Mouse (Mus musculus) intestine, postnatal 0 days (tissue): ENCODE measurements around the gene Gm44511. TPM values are rescaled to one million over a fixed set of nuclear protein-coding genes. Genes with fewer than 3 reads are reported as not detected.
A peak's percentile ranks its signal among the peaks of the same experiment; 100 is the strongest.

Source experiments
- ATAC-seq: fragments of 200-750 bp; cut with Nextera tagmentation; 2 replicates; pipeline ENCODE4 v1.8.0; 2017; ENCODE audit warnings: mild to moderate bottlenecking, moderate TSS enrichment, moderate library complexity
- H3K27ac ChIP-seq: fragments of 300-500 bp; sonication (generic); 2 replicates; pipeline ENCODE4 v1.5.1; 2014; ENCODE audit warnings: mild to moderate bottlenecking, low read depth, low read length, moderate library complexity
- H3K27me3 ChIP-seq: fragments of 300-500 bp; sonication (generic); replicated peaks from 2 replicates; pipeline ENCODE4 v1.6.1; 2014; ENCODE audit warnings: low read length, mixed read lengths; ENCODE audit not compliant: control insufficient read depth, insufficient read depth
- H3K36me3 ChIP-seq: fragments of 300-500 bp; sonication (generic); 2 replicates; pipeline ENCODE4 v1.6.1; 2014; ENCODE audit warnings: mild to moderate bottlenecking, moderate library complexity; ENCODE audit not compliant: control insufficient read depth, insufficient read depth
- H3K4me1 ChIP-seq: fragments of 300-500 bp; sonication (generic); replicated peaks from 2 replicates; pipeline ENCODE4 v1.6.1; 2014; ENCODE audit warnings: antibody characterized with exemption, low read length, mixed read lengths; ENCODE audit not compliant: control insufficient read depth, insufficient read depth
- H3K4me2 ChIP-seq: fragments of 300-500 bp; sonication (generic); replicated peaks from 2 replicates; pipeline ENCODE4 v1.6.1; 2014; ENCODE audit warnings: low read depth, mild to moderate bottlenecking, moderate library complexity
- H3K4me3 ChIP-seq: fragments of 300-500 bp; sonication (generic); 2 replicates; pipeline ENCODE4 v1.5.1; 2014; ENCODE audit warnings: low read depth, low read length
- H3K9ac ChIP-seq: fragments of 300-500 bp; sonication (generic); 2 replicates; pipeline ENCODE4 v1.6.1; 2014; ENCODE audit warnings: mild to moderate bottlenecking, low read depth, low read length
- H3K9me3 ChIP-seq: fragments of 300-500 bp; sonication (generic); 2 replicates; pipeline ENCODE4 v1.6.1; 2016; ENCODE audit warnings: mixed run types; ENCODE audit not compliant: control insufficient read depth
- CTCF ChIP-seq: sonication (generic); IDR thresholded peaks from 2 replicates; pipeline ENCODE4 v1.5.1; 2016; ENCODE audit warnings: low read depth, mild to moderate bottlenecking, control low read depth, antibody characterized with exemption, moderate library complexity
- WGBS: fragments of 180-500 bp; shearing (Covaris S2); extraction: QIAGEN DNeasy Blood & Tissue Kit; methylation state at CpG from one replicate; pipeline ENCODE4 v1.1.7; 2014; 5-methylcytosine and 5-hydroxymethylcytosine counted together
- polyA plus RNA-seq: library from polyadenylated mRNA; unstranded; fragments of >200 nt; fragmentation: Nextera tagmentation; extraction: Ambion mirVana; gene quantifications from 2 replicates; pipeline ENCODE4 v1.2.1, GENCODE M21; 2015

The Gm44511 gene
- polyA plus RNA-seq, 1 experiment from 2014 or later: not detected

DNA sequence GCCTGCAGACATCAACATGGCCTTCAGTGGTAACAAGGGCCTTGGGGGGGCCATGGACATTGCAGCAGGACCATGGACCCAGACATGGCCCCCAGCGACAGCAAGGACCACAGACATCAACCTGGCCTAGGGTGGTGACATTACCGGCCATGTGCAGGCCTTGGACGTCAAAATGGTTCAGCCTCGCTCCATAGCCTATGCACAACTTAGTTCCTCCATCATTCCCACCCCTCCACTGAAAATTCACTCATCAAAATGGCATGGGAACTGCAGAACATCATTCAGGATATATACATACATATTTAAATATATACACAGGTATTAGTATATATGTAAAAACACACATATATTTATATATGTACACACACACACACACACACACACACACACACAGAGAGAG is 21.3 kb upstream of the Gm44511 start:
- Histone ChIP-seq H3K9me3 (no peaks in the 10 kb centered on the region), H3K4me3 (no peak overlapping the region), H3K27ac (no peak overlapping the region), H3K4me2 (no peak overlapping the region), H3K4me1 (no peaks in the 10 kb centered on the region), H3K36me3 (no peaks in the 10 kb centered on the region), H3K9ac (no peak overlapping the region), H3K27me3 (no peaks in the 10 kb centered on the region)
- no peak for TF ChIP-seq CTCF
- no peak for ATAC-seq
- WGBS: 97% methylated on average over 4 of the region's 4 CpGs

DNA sequence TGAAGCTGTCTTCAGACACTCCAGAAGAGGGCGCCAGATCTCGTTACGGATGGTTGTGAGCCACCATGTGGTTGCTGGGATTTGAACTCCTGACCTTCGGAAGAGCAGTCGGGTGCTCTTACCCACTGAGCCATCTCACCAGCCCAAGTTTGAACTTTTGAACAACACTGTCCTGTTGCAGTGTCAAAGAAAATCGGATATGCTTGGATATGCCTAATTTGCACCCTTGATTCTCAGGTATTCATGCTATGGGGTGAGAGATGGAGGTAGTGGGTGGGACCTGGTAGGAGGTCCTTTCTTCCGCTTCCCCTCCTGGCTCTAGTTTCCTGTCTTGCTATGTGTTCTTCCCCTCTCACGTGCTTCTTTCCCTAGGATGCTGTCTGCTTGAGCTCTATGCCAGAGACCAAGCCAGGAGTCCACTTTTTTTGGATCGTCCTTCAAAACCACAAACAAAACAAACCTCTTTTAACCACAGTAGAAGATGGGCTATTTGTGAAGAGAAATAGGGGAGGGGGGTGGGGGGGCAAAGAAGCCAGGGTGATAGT is 20.0 kb upstream of the Gm44511 start:
- Histone ChIP-seq H3K36me3 (no peaks in the 10 kb centered on the region), H3K27me3 (no peaks in the 10 kb centered on the region), H3K4me1 (no peaks in the 10 kb centered on the region), H3K4me2 (no peak overlapping the region), H3K9me3 (no peaks in the 10 kb centered on the region), H3K27ac (no peak overlapping the region), H3K9ac (no peak overlapping the region), H3K4me3 (no peak overlapping the region)
- TF ChIP-seq CTCF: 0 out of 2 replicates have a peak, but pooled peaks have one; percentile 0
- WGBS: 68% methylated on average over 6 of the region's 9 CpGs
- ATAC-seq: no peak

DNA sequence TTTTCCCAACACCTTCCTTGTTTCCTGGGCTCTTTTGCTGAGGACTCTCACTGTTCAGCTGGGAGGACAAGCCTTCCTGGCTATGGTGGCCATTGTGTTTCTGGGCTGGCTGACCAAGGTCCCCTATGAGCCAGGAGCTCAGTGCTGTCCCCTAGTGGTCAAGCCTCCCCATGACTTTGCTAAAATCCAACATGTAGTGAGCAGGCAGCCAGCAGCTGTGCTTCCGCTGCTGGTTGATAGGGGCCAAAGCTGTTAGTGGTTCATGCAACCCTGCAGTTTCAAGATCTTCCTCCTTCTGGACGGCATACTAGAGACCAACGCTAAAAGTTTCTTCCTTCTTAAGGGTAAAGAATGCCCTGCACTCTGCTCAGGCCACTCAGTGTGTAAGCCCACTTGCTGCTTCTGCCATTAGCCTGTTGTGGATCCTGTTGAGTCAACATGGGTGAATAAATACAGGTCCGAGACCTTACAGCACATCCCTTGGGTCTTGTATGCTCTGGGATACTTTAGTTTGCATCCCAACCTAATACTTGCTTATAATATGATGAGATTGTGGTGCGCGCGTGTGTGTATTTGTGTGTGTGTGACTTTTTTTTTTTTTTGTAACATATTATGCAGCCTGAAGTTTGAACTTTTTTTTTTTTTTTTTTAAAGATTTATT is 19.3 kb upstream of the Gm44511 start:
- no peaks in the 10 kb centered on the region for H3K27me3 ChIP-seq
- H3K9ac ChIP-seq: no peak overlapping the region
- TF ChIP-seq CTCF: peak; percentile 100
- 45% methylated on average over 7 of the region's 7 CpGs for WGBS
- no peak overlapping the region for H3K4me3 ChIP-seq
- H3K4me2 ChIP-seq: peak overlapping the region; percentile 24; the same call in 1 of the 2 replicates
- peak; percentile 21; the same call in 1 of the 2 replicates for ATAC-seq
- no peaks in the 10 kb centered on the region for H3K36me3 ChIP-seq
- peak overlapping the region; percentile 35; the same call in 1 of the 2 replicates for H3K27ac ChIP-seq
- H3K9me3 ChIP-seq: no peaks in the 10 kb centered on the region
- H3K4me1 ChIP-seq: no peaks in the 10 kb centered on the region

DNA sequence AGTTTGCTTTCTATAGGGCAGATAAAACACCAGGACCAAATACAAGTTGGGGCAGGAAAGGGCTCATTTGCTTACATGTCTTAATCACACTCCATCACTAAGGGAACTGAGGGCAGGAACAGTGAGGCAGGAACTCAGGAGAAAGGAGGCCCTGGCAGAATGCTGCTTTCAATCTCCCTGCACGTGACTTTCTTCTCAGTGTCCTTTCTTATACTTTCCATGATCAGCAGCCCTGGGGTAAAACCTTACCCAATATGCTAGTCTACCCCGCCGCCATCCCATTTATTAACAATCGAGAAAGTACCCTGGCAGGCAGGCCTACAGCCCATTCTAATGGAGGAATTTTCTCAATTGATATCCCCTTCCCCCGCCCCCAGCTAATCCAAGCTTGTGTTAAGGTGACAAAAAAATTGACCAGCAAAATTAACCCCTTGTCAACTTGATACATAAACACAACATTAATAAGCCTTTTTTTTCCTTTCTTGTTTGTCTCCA is 18.5 kb upstream of the Gm44511 start:
- H3K27ac ChIP-seq: no peak overlapping the region
- ATAC-seq: no peak
- no peaks in the 10 kb centered on the region for H3K9me3 ChIP-seq
- H3K36me3 ChIP-seq: no peaks in the 10 kb centered on the region
- H3K4me2 ChIP-seq: no peak overlapping the region
- no peaks in the 10 kb centered on the region for H3K27me3 ChIP-seq
- H3K9ac ChIP-seq: no peak overlapping the region
- no peaks in the 10 kb centered on the region for H3K4me1 ChIP-seq
- H3K4me3 ChIP-seq: no peak overlapping the region
- WGBS: 89% methylated on average over 5 of the region's 5 CpGs
- no peak for TF ChIP-seq CTCF

DNA sequence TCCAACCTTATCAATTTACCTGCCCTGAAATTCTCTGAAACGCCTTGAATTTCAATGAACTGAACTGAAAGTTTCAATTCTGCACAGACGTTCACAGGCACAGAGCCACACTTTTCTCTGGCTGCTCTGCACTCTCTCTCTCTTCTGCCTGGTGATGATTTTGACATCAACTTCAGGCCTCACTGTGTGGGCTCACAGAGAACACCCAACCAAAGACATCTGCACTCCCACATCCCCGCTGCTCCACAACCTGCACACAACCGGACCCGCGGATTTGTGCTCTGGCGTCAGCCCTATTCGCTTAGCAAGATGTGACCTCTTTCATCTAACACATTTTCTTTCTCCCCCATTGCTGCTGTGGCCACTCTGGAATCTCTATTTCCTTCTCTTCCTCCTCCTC is 18.0 kb upstream of the Gm44511 start:
- Histone ChIP-seq H3K9ac (no peak overlapping the region), H3K27me3 (no peaks in the 10 kb centered on the region), H3K9me3 (no peaks in the 10 kb centered on the region), H3K27ac (no peak overlapping the region), H3K36me3 (no peaks in the 10 kb centered on the region), H3K4me1 (no peaks in the 10 kb centered on the region), H3K4me2 (peak overlapping the region; percentile 73), H3K4me3 (peak overlapping the region; percentile 82; the same call in 1 of the 2 replicates)
- WGBS: 25% methylated on average over 8 of the region's 8 CpGs
- ATAC-seq: no peak
- TF ChIP-seq CTCF: no peak

DNA sequence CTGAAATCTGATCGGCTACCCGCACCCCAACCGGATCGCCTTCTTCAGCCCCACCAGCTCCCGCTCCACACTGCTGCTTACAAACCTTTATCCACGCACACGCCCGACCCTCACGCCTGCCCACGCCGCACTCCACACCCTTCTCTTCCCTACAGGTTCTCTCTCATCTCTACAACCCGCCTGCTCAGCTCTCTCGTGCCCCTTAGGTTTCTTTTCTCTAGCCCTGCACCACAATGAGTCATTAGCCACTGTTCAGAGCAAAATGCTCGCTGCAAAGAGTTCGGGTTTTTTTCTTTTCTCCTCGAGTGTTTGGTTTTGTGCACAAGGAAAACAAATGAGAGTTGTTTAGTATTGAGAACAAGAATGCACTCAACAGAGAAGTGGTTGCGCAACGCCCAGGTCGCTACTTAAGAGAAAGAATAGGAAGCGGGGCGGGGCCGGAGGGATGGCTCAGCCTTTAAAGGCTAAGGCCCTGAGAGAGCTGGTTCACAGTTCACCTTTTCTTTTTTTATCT is 17.4 kb upstream of the Gm44511 start:
- Histone ChIP-seq H3K4me3 (peak overlapping the region; percentile 82), H3K27me3 (no peaks in the 10 kb centered on the region), H3K27ac (peak overlapping the region; percentile 88), H3K36me3 (no peaks in the 10 kb centered on the region), H3K4me1 (no peaks in the 10 kb centered on the region), H3K9me3 (no peaks in the 10 kb centered on the region), H3K4me2 (peak overlapping the region; percentile 73), H3K9ac (peak overlapping the region; percentile 60)
- no peak for TF ChIP-seq CTCF
- under 1% methylated on average over 22 of the region's 22 CpGs for WGBS
- ATAC-seq: peak; percentile 8
